Comparison of ENCODE assay signal across 9 mouse cellular contexts in genomic region chr3:104424346-104424745, GRCm38 (mm10).
DNase-seq lines count a peak whose midpoint lies in the region; ATAC-seq and TF ChIP-seq lines count a peak whose summit lies in the region.
"Had no signal": no experiment of that assay in that cellular context is flagged by ENCODE, and none has a peak within 500 bp of the region (broad histone marks: within the 10 kb centered on the region; RNA-seq: fewer than 3 reads in every experiment).

No protein-coding gene starts in this region.

- no peak for TF ChIP-seq CTCF in kidney, postnatal 0 days (IDR thresholded peaks at IDR 0.05; ENCODE audit: low read depth)

- H3K9me3 ChIP-seq in kidney, postnatal 0 days (replicated peaks; ENCODE audit: low read length), result no peaks in the 10 kb centered on the region
- H3K9me3 ChIP-seq in midbrain, embryonic 16.5 days (replicated peaks; ENCODE audit: control insufficient read depth, low read length, poor library complexity, severe bottlenecking), result no peaks in the 10 kb centered on the region

- H3K4me3 ChIP-seq in kidney, postnatal 0 days (replicated peaks; ENCODE audit: low read depth, low read length), result no peak overlapping the region
- no peak overlapping the region for H3K4me3 ChIP-seq in midbrain, embryonic 16.5 days (ENCODE audit: low read depth, low read length)

- no peak overlapping the region for H3K27ac ChIP-seq in kidney, postnatal 0 days
- H3K27ac ChIP-seq in midbrain, embryonic 16.5 days (ENCODE audit: low read length), result peak overlapping the region; percentile 7; the same call in 1 of the 2 replicates

- no peaks in the 10 kb centered on the region for H3K36me3 ChIP-seq in kidney, postnatal 0 days (ENCODE audit: insufficient read depth, low read length)
- H3K36me3 ChIP-seq in midbrain, embryonic 16.5 days (ENCODE audit: control insufficient read depth, insufficient read depth, low read length), result no peaks in the 10 kb centered on the region

- no peaks in the 10 kb centered on the region for H3K27me3 ChIP-seq in kidney, postnatal 0 days (ENCODE audit: insufficient read depth, low read length)
- no peaks in the 10 kb centered on the region for H3K27me3 ChIP-seq in midbrain, embryonic 16.5 days (ENCODE audit: control insufficient read depth, insufficient read depth, low read depth, low read length)

- DNase-seq in ovary, postnatal 36 days (ENCODE audit: low spot score), result peak; percentile 23
- no peak for DNase-seq in ovary, postnatal 14 days (ENCODE audit: low spot score)
- DNase-seq in cerebellum, adult 9-11 months, result peak; percentile 65
- peak; percentile 23 for DNase-seq in kidney, postnatal 0 days (ENCODE audit: low spot score)
- DNase-seq in layer of hippocampus, adult 9-10 months (ENCODE audit: low spot score), result no peak
- no peak for DNase-seq in embryo, embryonic 9.5 days (ENCODE audit: extremely low spot score)
- DNase-seq: adrenal gland, postnatal 25 days; lung, postnatal 10 days had no signal

- WGBS in kidney, postnatal 0 days, result 67% methylated on average over 7 of the region's 7 CpGs
- WGBS in midbrain, embryonic 16.5 days, result 57% methylated on average over 7 of the region's 7 CpGs

- H3K4me1 ChIP-seq in kidney, postnatal 0 days (replicated peaks; ENCODE audit: insufficient read depth, low read length), result no peaks in the 10 kb centered on the region
- no peaks in the 10 kb centered on the region for H3K4me1 ChIP-seq in midbrain, embryonic 16.5 days (ENCODE audit: control insufficient read depth, insufficient read depth, low read length)

- ATAC-seq in kidney, postnatal 0 days (replicated peaks; ENCODE audit: low FRiP score, low read depth), result peak; percentile 69; the same call in 1 of the 2 replicates
- ATAC-seq in midbrain, embryonic 16.5 days, result peak; percentile 70

- no peak overlapping the region for H3K9ac ChIP-seq in kidney, postnatal 0 days (ENCODE audit: low read depth, low read length)
- H3K9ac ChIP-seq in midbrain, embryonic 16.5 days (ENCODE audit: low read depth, low read length), result peak overlapping the region; percentile 12; the same call in 1 of the 2 replicates

- no peak overlapping the region for H3K4me2 ChIP-seq in kidney, postnatal 0 days (ENCODE audit: low read length)
- no peak overlapping the region for H3K4me2 ChIP-seq in midbrain, embryonic 16.5 days (ENCODE audit: low read length)

Comparison
In these comparisons a context has a peak if more than half of its experiments do, and no peak if none do; other contexts are left out.
1. DNase-seq: peak in ovary, postnatal 36 days (single experiment), cerebellum, adult 9-11 months (single experiment) and kidney, postnatal 0 days (single experiment); none in ovary, postnatal 14 days (single experiment), layer of hippocampus, adult 9-10 months (single experiment) and embryo, embryonic 9.5 days (single experiment).